Mouse (Mus musculus): ENCODE data around the gene Phc3. TPM values are rescaled to one million over a fixed set of nuclear protein-coding genes. Genes with fewer than 3 reads are reported as not detected.

Gene Phc3
- polyA plus RNA-seq, 1 experiment from 2014 or later = 8.1 TPM

- peaks cover 43% of the 10 kb centered on the region for H3K36me3 ChIP-seq
- no peak overlapping the region for H3K4me2 ChIP-seq
- no peak overlapping the region for H3K27ac ChIP-seq
- H3K4me1 ChIP-seq = no peaks in the 10 kb centered on the region
- no peak overlapping the region for H3K9ac ChIP-seq
- ATAC-seq (ENCODE audit: insufficient number of reproducible peaks, insufficient read depth, low FRiP score, low TSS enrichment, low read depth) = no peak
- 91% methylated on average over 3 of the region's 3 CpGs for WGBS
- no peak overlapping the region for H3K4me3 ChIP-seq
- H3K9me3 ChIP-seq = no peaks in the 10 kb centered on the region
- H3K27me3 ChIP-seq = no peaks in the 10 kb centered on the region
These were observed 41.6 kb downstream of the Phc3 start for GRCm38 (mm10) chr3:30927664-30928063.

- Histone ChIP-seq H3K36me3 (peaks cover 69% of the 10 kb centered on the region), H3K4me2 (no peak overlapping the region), H3K4me1 (no peaks in the 10 kb centered on the region), H3K4me3 (no peak overlapping the region), H3K9ac (no peak overlapping the region), H3K9me3 (no peaks in the 10 kb centered on the region), H3K27ac (no peak overlapping the region), H3K27me3 (no peaks in the 10 kb centered on the region)
- no peak for ATAC-seq (ENCODE audit: insufficient number of reproducible peaks, insufficient read depth, low FRiP score, low TSS enrichment, low read depth)
- WGBS = 76% methylated on average over 4 of the region's 4 CpGs
These were observed 52.1 kb downstream of the Phc3 start for GRCm38 (mm10) chr3:30917160-30917559.

GRCm38 (mm10) chr3:30904658-30905057, 64.6 kb downstream of the Phc3 start:
- 85% methylated on average over 1 of the region's 1 CpGs for WGBS
- Histone ChIP-seq H3K9ac (no peak overlapping the region), H3K36me3 (peaks cover 60% of the 10 kb centered on the region), H3K4me1 (no peaks in the 10 kb centered on the region), H3K4me3 (no peak overlapping the region), H3K27ac (no peak overlapping the region), H3K27me3 (no peaks in the 10 kb centered on the region), H3K4me2 (no peak overlapping the region), H3K9me3 (no peaks in the 10 kb centered on the region)
- no peak for ATAC-seq (ENCODE audit: insufficient number of reproducible peaks, insufficient read depth, low FRiP score, low TSS enrichment, low read depth)

GRCm38 (mm10) chr3:30899407-30899806, 69.8 kb downstream of the Phc3 start:
- no peaks in the 10 kb centered on the region for H3K4me1 ChIP-seq
- peaks cover 52% of the 10 kb centered on the region for H3K36me3 ChIP-seq
- H3K4me3 ChIP-seq = no peak overlapping the region
- no peak overlapping the region for H3K9ac ChIP-seq
- no peak overlapping the region for H3K4me2 ChIP-seq
- no peaks in the 10 kb centered on the region for H3K27me3 ChIP-seq
- no peaks in the 10 kb centered on the region for H3K9me3 ChIP-seq
- 95% methylated on average over 8 of the region's 8 CpGs for WGBS
- ATAC-seq (ENCODE audit: insufficient number of reproducible peaks, insufficient read depth, low FRiP score, low TSS enrichment, low read depth) = no peak
- H3K27ac ChIP-seq = no peak overlapping the region

- peaks cover 38% of the 10 kb centered on the region for H3K36me3 ChIP-seq
- no peak overlapping the region for H3K4me2 ChIP-seq
- H3K9ac ChIP-seq = no peak overlapping the region
- WGBS = 90% methylated on average over 5 of the region's 5 CpGs
- no peaks in the 10 kb centered on the region for H3K9me3 ChIP-seq
- H3K27ac ChIP-seq = no peak overlapping the region
- no peak overlapping the region for H3K4me3 ChIP-seq
- no peaks in the 10 kb centered on the region for H3K4me1 ChIP-seq
- ATAC-seq (ENCODE audit: insufficient number of reproducible peaks, insufficient read depth, low FRiP score, low TSS enrichment, low read depth) = no peak
- no peaks in the 10 kb centered on the region for H3K27me3 ChIP-seq
These were observed 72.5 kb downstream of the Phc3 start for GRCm38 (mm10) chr3:30896721-30897120.

GRCm38 (mm10) chr3:30889014-30889413, 80.2 kb downstream of the Phc3 start:
- Histone ChIP-seq H3K9ac (no peak overlapping the region), H3K9me3 (no peaks in the 10 kb centered on the region), H3K4me3 (no peak overlapping the region), H3K4me1 (no peaks in the 10 kb centered on the region), H3K27me3 (no peaks in the 10 kb centered on the region), H3K4me2 (no peak overlapping the region), H3K36me3 (peaks cover 3% of the 10 kb centered on the region; the same call in 1 of the 2 replicates), H3K27ac (no peak overlapping the region)
- ATAC-seq (ENCODE audit: insufficient number of reproducible peaks, insufficient read depth, low FRiP score, low TSS enrichment, low read depth) = no peak
- 25% methylated on average over 1 of the region's 1 CpGs for WGBS

GRCm38 (mm10) chr3:30887449-30887848, 81.8 kb downstream of the Phc3 start:
- H3K4me2 ChIP-seq = no peak overlapping the region
- 89% methylated on average over 3 of the region's 3 CpGs for WGBS
- H3K9ac ChIP-seq = no peak overlapping the region
- no peak overlapping the region for H3K4me3 ChIP-seq
- peaks cover 3% of the 10 kb centered on the region; the same call in 1 of the 2 replicates for H3K36me3 ChIP-seq
- H3K27me3 ChIP-seq = no peaks in the 10 kb centered on the region
- H3K4me1 ChIP-seq = no peaks in the 10 kb centered on the region
- H3K27ac ChIP-seq = no peak overlapping the region
- no peak for ATAC-seq (ENCODE audit: insufficient number of reproducible peaks, insufficient read depth, low FRiP score, low TSS enrichment, low read depth)
- H3K9me3 ChIP-seq = no peaks in the 10 kb centered on the region

GRCm38 (mm10) chr3:30876709-30877108, 92.5 kb downstream of the Phc3 start:
- H3K9ac ChIP-seq = no peak overlapping the region
- no peak overlapping the region for H3K4me3 ChIP-seq
- H3K27me3 ChIP-seq = no peaks in the 10 kb centered on the region
- no peak overlapping the region for H3K4me2 ChIP-seq
- WGBS = 91% methylated on average over 6 of the region's 6 CpGs
- no peak overlapping the region for H3K27ac ChIP-seq
- no peak for ATAC-seq (ENCODE audit: insufficient number of reproducible peaks, insufficient read depth, low FRiP score, low TSS enrichment, low read depth)
- H3K4me1 ChIP-seq = no peaks in the 10 kb centered on the region
- no peaks in the 10 kb centered on the region for H3K36me3 ChIP-seq
- no peaks in the 10 kb centered on the region for H3K9me3 ChIP-seq

- no peak for ATAC-seq (ENCODE audit: insufficient number of reproducible peaks, insufficient read depth, low FRiP score, low TSS enrichment, low read depth)
- Histone ChIP-seq H3K9ac (no peak overlapping the region), H3K9me3 (no peaks in the 10 kb centered on the region), H3K27ac (no peak overlapping the region), H3K4me2 (no peak overlapping the region), H3K4me1 (no peaks in the 10 kb centered on the region), H3K36me3 (no peaks in the 10 kb centered on the region), H3K4me3 (no peak overlapping the region), H3K27me3 (no peaks in the 10 kb centered on the region)
- 87% methylated on average over 1 of the region's 1 CpGs for WGBS
These were observed 99.2 kb downstream of the Phc3 start for GRCm38 (mm10) chr3:30869995-30870394.

GRCm38 (mm10) chr3:30868625-30869024, 100.6 kb downstream of the Phc3 start:
- no peak for ATAC-seq (ENCODE audit: insufficient number of reproducible peaks, insufficient read depth, low FRiP score, low TSS enrichment, low read depth)
- Histone ChIP-seq H3K9ac (no peak overlapping the region), H3K27ac (no peak overlapping the region), H3K9me3 (no peaks in the 10 kb centered on the region), H3K36me3 (no peaks in the 10 kb centered on the region), H3K4me3 (no peak overlapping the region), H3K4me1 (no peaks in the 10 kb centered on the region), H3K4me2 (no peak overlapping the region), H3K27me3 (no peaks in the 10 kb centered on the region)
- WGBS = 57% methylated on average over 5 of the region's 5 CpGs

- H3K9me3 ChIP-seq = no peaks in the 10 kb centered on the region
- no peaks in the 10 kb centered on the region for H3K27me3 ChIP-seq
- ATAC-seq (ENCODE audit: insufficient number of reproducible peaks, insufficient read depth, low FRiP score, low TSS enrichment, low read depth) = no peak
- no peak overlapping the region for H3K4me3 ChIP-seq
- H3K36me3 ChIP-seq = no peaks in the 10 kb centered on the region
- no peaks in the 10 kb centered on the region for H3K4me1 ChIP-seq
- H3K4me2 ChIP-seq = no peak overlapping the region
- H3K27ac ChIP-seq = no peak overlapping the region
- 71% methylated on average over 5 of the region's 5 CpGs for WGBS
- no peak overlapping the region for H3K9ac ChIP-seq
These were observed 101.0 kb downstream of the Phc3 start for GRCm38 (mm10) chr3:30868176-30868575.

- Histone ChIP-seq H3K9ac (no peak overlapping the region), H3K4me1 (no peaks in the 10 kb centered on the region), H3K27me3 (no peaks in the 10 kb centered on the region), H3K4me2 (no peak overlapping the region), H3K4me3 (no peak overlapping the region), H3K27ac (no peak overlapping the region), H3K36me3 (no peaks in the 10 kb centered on the region), H3K9me3 (no peaks in the 10 kb centered on the region)
- ATAC-seq (ENCODE audit: insufficient number of reproducible peaks, insufficient read depth, low FRiP score, low TSS enrichment, low read depth) = no peak
- WGBS = 70% methylated on average over 1 of the region's 1 CpGs
These were observed 104.6 kb downstream of the Phc3 start for GRCm38 (mm10) chr3:30864640-30865039.

Measured in embryonic facial prominence, embryonic 13.5 days (tissue).